Mouse (Mus musculus) ES-E14 (cell line): ENCODE results near the gene Tns1.
"Not testable (repeated sequence)": the region's sequence is repeated elsewhere in the genome, so short reads cannot be mapped to it uniquely, and the experiment has no call there.

Experiments used
- CHD2 ChIP-seq: IDR thresholded peaks from 2 replicates; pipeline ENCODE4 v1.6.1; 2014; ENCODE audit warnings: mild to moderate bottlenecking, low read depth, low read length, inconsistent platforms
- HCFC1 ChIP-seq: IDR thresholded peaks from 2 replicates; pipeline ENCODE4 v1.6.1; 2012; ENCODE audit warnings: low read length, inconsistent platforms, borderline replicate concordance; ENCODE audit not compliant: insufficient read depth
- MAFK ChIP-seq: IDR thresholded peaks from 2 replicates; pipeline ENCODE4 v1.6.1; 2014; ENCODE audit warnings: mild to moderate bottlenecking, low read depth, low read length, inconsistent platforms; ENCODE audit not compliant: insufficient read depth
- ZC3H11A ChIP-seq: IDR thresholded peaks from 2 replicates; pipeline ENCODE4 v1.6.1; 2012; ENCODE audit warnings: low read depth, mild to moderate bottlenecking, inconsistent platforms, low read length, borderline replicate concordance
- ZNF384 ChIP-seq: IDR thresholded peaks from 2 replicates; pipeline ENCODE4 v1.6.1; 2012; ENCODE audit warnings: low read depth, low read length, inconsistent platforms

DNA sequence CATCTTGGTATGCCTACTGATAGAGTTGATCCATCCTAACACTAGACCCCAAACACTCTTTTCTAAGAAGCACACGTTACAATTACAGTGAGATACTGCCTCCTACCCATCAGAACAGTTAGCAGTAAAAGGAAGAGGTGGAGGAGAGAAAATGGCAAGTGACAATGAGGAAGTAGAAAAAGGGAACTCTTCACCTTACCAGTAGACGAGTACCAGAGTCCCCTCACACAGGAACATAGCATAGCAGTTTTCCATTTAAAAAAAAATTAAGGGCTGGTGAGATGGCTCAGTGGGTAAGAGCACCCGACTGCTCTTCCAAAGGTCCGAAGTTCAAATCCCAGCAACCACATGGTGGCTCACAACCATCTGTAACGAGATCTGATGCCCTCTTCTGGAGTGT, 35.4 kb upstream of the Tns1 start:
- TF ChIP-seq HCFC1, CHD2, ZNF384, ZC3H11A, MAFK: not testable (repeated sequence)
